Mouse (Mus musculus) spleen, adult 12 weeks (tissue): ENCODE data around the gene Nck1.

ENCODE experiments used
- DNase-seq: peaks from one replicate; pipeline ENCODE4 v3.0.0; 2022; ENCODE audit warnings: low spot score

The Nck1 gene

GRCm38 (mm10) chr9:100545715-100546593, at the start of gene Nck1:
TSS of gene Nck1 (minus strand) at chr9:100546134.
- DNase-seq: peak; percentile 98

- no peak for DNase-seq
Observed at GRCm38 (mm10) chr9:100590462-100590861, 44.5 kb upstream of the Nck1 start.

GRCm38 (mm10) chr9:100584031-100584430, 38.1 kb upstream of the Nck1 start:
- no peak for DNase-seq

- DNase-seq: no peak
Observed at GRCm38 (mm10) chr9:100582883-100583575, 37.1 kb upstream of the Nck1 start.

GRCm38 (mm10) chr9:100581543-100582492, 35.9 kb upstream of the Nck1 start:
- DNase-seq: no peak

- no peak for DNase-seq
Observed at GRCm38 (mm10) chr9:100580196-100580740, 34.3 kb upstream of the Nck1 start.

- no peak for DNase-seq
Observed at GRCm38 (mm10) chr9:100573942-100574341, 28.0 kb upstream of the Nck1 start.

GRCm38 (mm10) chr9:100573300-100573699, 27.4 kb upstream of the Nck1 start:
- no peak for DNase-seq

GRCm38 (mm10) chr9:100571511-100571910, 25.6 kb upstream of the Nck1 start:
- no peak for DNase-seq

- DNase-seq: no peak
Observed at GRCm38 (mm10) chr9:100570626-100571233, 24.8 kb upstream of the Nck1 start, which contains the start of gene Slc35g2. TSS of gene Slc35g2 (minus strand) at chr9:100571090.

- no peak for DNase-seq
Observed at GRCm38 (mm10) chr9:100569798-100570625, 24.1 kb upstream of the Nck1 start.

GRCm38 (mm10) chr9:100560251-100560890, 14.4 kb upstream of the Nck1 start:
- DNase-seq: no peak

GRCm38 (mm10) chr9:100558991-100559390, 13.1 kb upstream of the Nck1 start:
- no peak for DNase-seq

GRCm38 (mm10) chr9:100558023-100558573, 12.2 kb upstream of the Nck1 start:
- DNase-seq: no peak

- DNase-seq: no peak
Observed at GRCm38 (mm10) chr9:100555686-100556085, 9.8 kb upstream of the Nck1 start.

GRCm38 (mm10) chr9:100548313-100548712, 2.4 kb upstream of the Nck1 start:
- peak; percentile 20 for DNase-seq

- no peak for DNase-seq
Observed at GRCm38 (mm10) chr9:100546594-100546910, 618 bp upstream of the Nck1 start.

GRCm38 (mm10) chr9:100544948-100545714, 803 bp downstream of the Nck1 start:
- no peak for DNase-seq
